ENCODE assay signal across 8 mouse cellular contexts in genomic region chr17:75464983-75465634, GRCm38 (mm10). TPM values are rescaled to one million over a fixed set of nuclear protein-coding genes. Genes with fewer than 3 reads are reported as not detected.
DNase-seq lines count a peak whose midpoint lies in the region; ATAC-seq lines count a peak whose summit lies in the region.

No protein-coding gene starts in this region.

- intact Hi-C loops in heart, postnatal 10 days (cut with DNase I) = loop anchor here (5.0 kb wide), 1 partner anchor 93 kb away; no protein-coding TSS in a partner anchor

- peak; percentile 91 for ATAC-seq in forebrain, embryonic 15.5 days (replicated peaks)
- peak; percentile 50 for ATAC-seq in liver, embryonic 16.5 days (ENCODE audit: low read depth)
- ATAC-seq in neural tube, embryonic 13.5 days (ENCODE audit: low read depth) = peak; percentile 67; the same call in 1 of the 2 replicates

- no peaks in the 10 kb centered on the region for H3K9me3 ChIP-seq in forebrain, embryonic 15.5 days
- no peaks in the 10 kb centered on the region for H3K9me3 ChIP-seq in liver, embryonic 16.5 days (replicated peaks; ENCODE audit: control insufficient read depth, low read length)
- no peaks in the 10 kb centered on the region for H3K9me3 ChIP-seq in neural tube, embryonic 13.5 days

- DNase-seq in B cell, adult 2 months = peak; percentile 82 to 85
- DNase-seq in brain, adult 2 months (ENCODE audit: low read depth, low spot score) = peak; percentile 94
- peak; percentile 90 for DNase-seq in heart, postnatal 10 days
- DNase-seq in layer of hippocampus, adult 11-12 months (ENCODE audit: low spot score) = peak; percentile 89
- peak; percentile 69 for DNase-seq in testis, postnatal 10 days (ENCODE audit: low spot score)

- H3K4me2 ChIP-seq in forebrain, embryonic 15.5 days (replicated peaks) = peak overlapping the region; percentile 5
- H3K4me2 ChIP-seq in liver, embryonic 16.5 days (ENCODE audit: low read depth, low read length) = peak overlapping the region; percentile 32
- peak overlapping the region; percentile 35 for H3K4me2 ChIP-seq in neural tube, embryonic 13.5 days

- H3K27me3 ChIP-seq in forebrain, embryonic 15.5 days = no peaks in the 10 kb centered on the region
- H3K27me3 ChIP-seq in liver, embryonic 16.5 days (ENCODE audit: control insufficient read depth, insufficient read depth, low read depth, low read length) = no peaks in the 10 kb centered on the region
- H3K27me3 ChIP-seq in neural tube, embryonic 13.5 days = peaks cover 20% of the 10 kb centered on the region

- no peak overlapping the region for H3K9ac ChIP-seq in forebrain, embryonic 15.5 days (replicated peaks)
- no peak overlapping the region for H3K9ac ChIP-seq in liver, embryonic 16.5 days (ENCODE audit: low read depth, low read length)
- no peak overlapping the region for H3K9ac ChIP-seq in neural tube, embryonic 13.5 days

- no peaks in the 10 kb centered on the region for H3K36me3 ChIP-seq in forebrain, embryonic 15.5 days
- no peaks in the 10 kb centered on the region for H3K36me3 ChIP-seq in liver, embryonic 16.5 days (ENCODE audit: control insufficient read depth, insufficient read depth)
- no peaks in the 10 kb centered on the region for H3K36me3 ChIP-seq in neural tube, embryonic 13.5 days

- WGBS in forebrain, embryonic 15.5 days = 12% methylated on average over 15 of the region's 15 CpGs
- under 1% methylated on average over 15 of the region's 15 CpGs for WGBS in liver, embryonic 16.5 days (ENCODE audit: insufficient replicate concordance)
- WGBS in neural tube, embryonic 13.5 days = 26% methylated on average over 15 of the region's 15 CpGs

- 0 out of 2 replicates have a peak, but pooled peaks cover 12% of the 10 kb centered on the region for H3K4me1 ChIP-seq in forebrain, embryonic 15.5 days
- no peaks in the 10 kb centered on the region for H3K4me1 ChIP-seq in liver, embryonic 16.5 days (ENCODE audit: control insufficient read depth, low read depth, low read length)
- H3K4me1 ChIP-seq in neural tube, embryonic 13.5 days (replicated peaks) = peaks cover 10% of the 10 kb centered on the region

- no peak overlapping the region for H3K27ac ChIP-seq in forebrain, embryonic 15.5 days (replicated peaks)
- no peak overlapping the region for H3K27ac ChIP-seq in liver, embryonic 16.5 days (ENCODE audit: low read length)
- no peak overlapping the region for H3K27ac ChIP-seq in neural tube, embryonic 13.5 days (replicated peaks)

- no peak overlapping the region for H3K4me3 ChIP-seq in forebrain, embryonic 15.5 days
- H3K4me3 ChIP-seq in liver, embryonic 16.5 days (ENCODE audit: low read depth, low read length) = peak overlapping the region; percentile 25
- no peak overlapping the region for H3K4me3 ChIP-seq in neural tube, embryonic 13.5 days

RNA-seq across cellular contexts. Expression of gene Rasgrp3, which starts 29.4 kb away (rescaled TPM):
- 5.1 and 7.1 TPM in 2 replicates for polyA plus RNA-seq in forebrain, embryonic 15.5 days (2015; fragmentation: Nextera tagmentation; extraction: Ambion mirVana)
- 10 to 100 TPM; 46.1 to 67.9 TPM for total RNA-seq in heart, postnatal 10 days (2021)
- 3.8 and 4.4 TPM in 2 replicates for polyA plus RNA-seq in liver, embryonic 16.5 days (2015; fragmentation: Nextera tagmentation; extraction: Ambion mirVana)
- polyA plus RNA-seq in neural tube, embryonic 13.5 days (2015; fragmentation: Nextera tagmentation; extraction: Ambion mirVana) = 6.0 and 12.5 TPM in 2 replicates
